Mouse (Mus musculus) pancreas, adult 10 weeks (tissue): ENCODE measurements around the gene Zfp711. TPM values are rescaled to one million over a fixed set of nuclear protein-coding genes. Genes with fewer than 3 reads are reported as not detected.

Experiments used
- polyA plus RNA-seq: library from polyadenylated mRNA; stranded (reverse); fragments of 350-450 nt; fragmentation: Illumina TruSeq; extraction: RNeasy Lipid Tissue Mini Kit (QIAGEN cat#74804); gene quantifications from one replicate; pipeline ENCODE4 v1.2.3, GENCODE M21; 2015; ENCODE audit warnings: low read depth, low replicate concordance; ENCODE audit not compliant: insufficient read depth

Gene Zfp711
- 0.24 TPM for polyA plus RNA-seq

GRCm38 (mm10) chrX:112600511-112601305, at the start of gene Zfp711:
Gene Zfp711 (plus strand): TSS chrX:112600526.

Other genes with a start within 250 kb of the Zfp711 start
- gene Satl1, start 193.7 kb upstream of the Zfp711 start, polyA plus RNA-seq: not detected
- gene 2010106E10Rik, start 105.3 kb upstream of the Zfp711 start, polyA plus RNA-seq: not detected
- not detected for gene Pof1b, start 98.1 kb downstream of the Zfp711 start, polyA plus RNA-seq